Mouse (Mus musculus) kidney, adult 2 months (tissue): ENCODE measurements around the gene Zbtb8os. TPM values are rescaled to one million over a fixed set of nuclear protein-coding genes. Genes with fewer than 3 reads are reported as not detected.

Source experiments
- DNase-seq: peaks from one replicate; pipeline ENCODE4 v3.0.0; 2021
- H3K27ac ChIP-seq: fragments of 200-500 bp; 2 replicates; pipeline ENCODE4 v1.5.1; 2012; ENCODE audit warnings: low read depth, low read length, control low read depth, inconsistent platforms; ENCODE audit not compliant: insufficient read depth
- H3K27me3 ChIP-seq: fragments of 200-500 bp; replicated peaks from 2 replicates; pipeline ENCODE4 v1.6.1; 2012; ENCODE audit warnings: mild to moderate bottlenecking, moderate library complexity, low read length, inconsistent platforms; ENCODE audit not compliant: control insufficient read depth, insufficient read depth
- H3K36me3 ChIP-seq: fragments of 200-500 bp; 2 replicates; pipeline ENCODE4 v1.6.1; 2012; ENCODE audit warnings: mild to moderate bottlenecking, moderate library complexity, low read length, inconsistent platforms; ENCODE audit not compliant: control insufficient read depth, insufficient read depth
- H3K4me1 ChIP-seq: fragments of 200-500 bp; 2 replicates; pipeline ENCODE4 v1.6.1; 2011; ENCODE audit warnings: low read length; ENCODE audit not compliant: control insufficient read depth, insufficient read depth
- H3K4me3 ChIP-seq: fragments of 200-500 bp; 2 replicates; pipeline ENCODE4 v1.5.1; 2011; ENCODE audit warnings: mild to moderate bottlenecking, low read depth, low read length, control low read depth; ENCODE audit not compliant: insufficient read depth
- CTCF ChIP-seq: fragments of 200-500 bp; conservative IDR thresholded peaks from 2 replicates; pipeline ENCODE4 v1.5.1; 2011; ENCODE audit warnings: low read depth, mild to moderate bottlenecking, control low read depth, low read length, moderate library complexity, mixed read lengths; ENCODE audit not compliant: insufficient read depth, insufficient read length
- POLR2A ChIP-seq: fragments of 200-500 bp; IDR thresholded peaks from one replicate; pipeline ENCODE4 v1.6.1; 2011; ENCODE audit warnings: low read depth, low read length, control low read depth
- WGBS: fragments of 180-500 bp; shearing (Covaris S2); methylation state at CpG from one replicate; pipeline ENCODE4 v1.1.7; 2018; 5-methylcytosine and 5-hydroxymethylcytosine counted together
- polyA plus RNA-seq: library from polyadenylated mRNA; depleted of rRNA; stranded (reverse); fragments of >200 nt; gene quantifications from 2 replicates; pipeline ENCODE4 v1.2.3, GENCODE M21; 2012; rRNA removed

Gene Zbtb8os
- polyA plus RNA-seq, result 21.6 and 32.1 TPM in 2 replicates

DNA sequence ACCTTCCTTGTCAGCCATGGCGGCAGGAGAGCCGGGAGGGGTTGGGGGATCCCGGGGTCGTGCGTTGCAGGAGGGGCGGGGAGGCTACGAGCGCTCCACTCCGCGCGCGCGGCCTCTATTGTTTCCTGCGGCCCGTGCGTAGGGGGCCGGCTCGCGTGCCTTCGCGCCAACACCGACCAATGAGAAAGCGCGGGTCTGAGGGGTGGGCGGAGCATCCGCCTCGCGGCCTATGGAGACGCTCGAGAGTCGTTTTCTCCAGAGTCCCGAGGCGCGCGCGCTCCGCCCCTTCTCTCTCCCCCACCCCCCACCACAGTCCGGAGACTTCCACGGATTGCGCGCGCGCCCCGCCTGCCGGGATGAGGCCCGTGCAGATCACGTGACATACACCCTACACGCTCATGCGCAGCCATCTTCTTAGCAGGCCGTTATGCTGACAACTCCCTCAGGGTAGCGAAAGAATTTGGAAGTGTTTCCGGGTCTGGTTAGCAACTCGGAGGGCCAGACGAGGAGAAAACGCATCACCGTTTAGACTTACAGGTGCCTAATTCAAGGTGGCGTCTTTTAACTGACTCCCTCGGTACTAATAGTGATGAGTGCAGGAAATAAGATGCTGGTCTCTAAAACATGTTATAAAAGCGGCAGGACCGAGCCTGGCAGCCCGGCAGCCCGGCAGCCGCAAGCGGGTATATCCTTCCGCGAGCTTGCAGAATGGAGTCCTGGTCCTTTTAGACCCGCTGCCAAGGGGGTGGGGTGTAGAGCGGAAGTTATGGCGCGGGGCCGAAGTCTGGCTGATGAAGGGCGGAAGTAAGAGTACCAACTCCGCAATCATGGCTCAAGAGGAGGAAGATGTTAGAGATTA is at the start of gene Zbtb8os, which contains the start of gene Rbbp4:
Gene Zbtb8os (plus strand): TSS at position 480 of the 859 bp plus-strand sequence.
Gene Rbbp4 (minus strand): TSS at position 155 of the 859 bp plus-strand sequence.
- WGBS, result under 1% methylated on average over 73 of the region's 73 CpGs
- peak; percentile 99 for DNase-seq
- H3K36me3 ChIP-seq, result no peaks in the 10 kb centered on the region; the same call in 1 of the 2 replicates

GRCm38 (mm10) chr4:129286001-129286682 is 49.4 kb upstream of the Zbtb8os start:
- H3K4me3 ChIP-seq, result no peak overlapping the region
- no peak overlapping the region for H3K27ac ChIP-seq
- H3K36me3 ChIP-seq, result no peaks in the 10 kb centered on the region
- H3K4me1 ChIP-seq, result no peaks in the 10 kb centered on the region; the same call in 1 of the 2 replicates
- DNase-seq, result no peak
- WGBS, result 40% methylated on average over 5 of the region's 5 CpGs
- no peaks in the 10 kb centered on the region for H3K27me3 ChIP-seq
- TF ChIP-seq POLR2A (no peak), CTCF (no peak)

More for the DNA sequence above, at the start of gene Zbtb8os, which contains the start of gene Rbbp4:
- Histone ChIP-seq H3K27me3 (no peaks in the 10 kb centered on the region), H3K27ac (peak within 1 kb of the TSS; percentile 99), H3K4me1 (peaks cover 13% of the 10 kb centered on the region; the same call in 1 of the 2 replicates), H3K4me3 (peak within 1 kb of the TSS; percentile 93)
- TF ChIP-seq CTCF (no peak), POLR2A (peak; percentile 50)

- no peaks in the 10 kb centered on the region for H3K27me3 ChIP-seq
- peak overlapping the region; percentile 41 for H3K4me3 ChIP-seq
- H3K36me3 ChIP-seq, result no peaks in the 10 kb centered on the region
- H3K4me1 ChIP-seq, result no peaks in the 10 kb centered on the region; the same call in 1 of the 2 replicates
- 3% methylated on average over 28 of the region's 28 CpGs for WGBS
- H3K27ac ChIP-seq, result no peak overlapping the region
- no peak for TF ChIP-seq CTCF
- no peak for TF ChIP-seq POLR2A
- DNase-seq, result no peak
Measured at GRCm38 (mm10) chr4:129286683-129287471, 48.6 kb upstream of the Zbtb8os start.

- no peaks in the 10 kb centered on the region; the same call in 1 of the 2 replicates for H3K4me1 ChIP-seq
- H3K4me3 ChIP-seq, result peak within 1 kb of the TSS; percentile 41
- WGBS, result 2% methylated on average over 52 of the region's 53 CpGs
- H3K27me3 ChIP-seq, result no peaks in the 10 kb centered on the region
- TF ChIP-seq CTCF (no peak), POLR2A (no peak)
- no peaks in the 10 kb centered on the region for H3K36me3 ChIP-seq
- no peak for DNase-seq
- H3K27ac ChIP-seq, result no peak within 1 kb of the TSS
Measured at GRCm38 (mm10) chr4:129287472-129287981, 48.0 kb upstream of the Zbtb8os start, which contains the start of gene Sync. Gene Sync, plus strand, starts transcription at chr4:129287617.

DNA sequence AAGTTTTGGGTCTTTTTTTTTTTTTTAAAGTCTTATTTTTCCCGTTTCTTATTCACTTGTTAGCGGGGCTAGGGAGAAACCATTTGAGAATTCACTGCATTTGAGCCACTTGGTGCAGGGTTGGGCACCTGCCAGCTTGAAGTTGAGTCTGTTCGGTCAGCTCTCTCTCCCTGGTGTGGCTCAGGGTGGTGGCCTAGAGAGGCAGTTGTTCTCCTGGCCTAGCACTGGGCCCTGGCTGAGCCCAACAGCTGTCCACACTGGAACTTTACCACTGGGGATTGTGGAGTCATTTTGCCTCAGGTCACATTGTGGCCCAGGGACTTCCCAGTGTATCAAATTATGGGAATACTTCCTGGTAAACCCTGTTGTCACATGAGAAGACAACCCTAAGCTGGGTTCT is 47.4 kb upstream of the Zbtb8os start:
- Histone ChIP-seq H3K27me3 (no peaks in the 10 kb centered on the region), H3K4me3 (no peak overlapping the region), H3K4me1 (no peaks in the 10 kb centered on the region; the same call in 1 of the 2 replicates), H3K27ac (no peak overlapping the region), H3K36me3 (no peaks in the 10 kb centered on the region)
- TF ChIP-seq CTCF, result no peak
- TF ChIP-seq POLR2A, result no peak
- WGBS, result 38% methylated on average over 3 of the region's 3 CpGs
- no peak for DNase-seq

DNA sequence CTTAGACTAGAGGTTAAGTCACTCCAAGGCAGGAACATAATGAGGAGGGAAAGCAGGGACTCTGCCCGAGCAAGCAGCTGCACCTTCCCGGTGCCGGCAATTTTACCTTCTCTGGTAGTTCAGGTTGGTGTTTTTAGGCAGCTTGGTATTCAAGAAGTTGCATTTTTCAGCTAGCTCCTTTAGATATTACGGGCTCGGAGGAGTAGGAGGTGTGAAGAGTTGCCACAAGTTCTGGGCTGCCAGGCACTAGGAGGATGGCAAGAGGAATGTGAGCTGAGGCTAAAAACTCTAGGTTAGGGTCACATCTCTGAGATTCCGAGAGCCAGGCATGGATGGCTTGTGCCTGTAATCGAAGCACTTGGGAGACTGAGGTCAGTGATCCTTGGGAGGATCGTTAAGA is 45.8 kb upstream of the Zbtb8os start:
- Histone ChIP-seq H3K4me3 (no peak overlapping the region), H3K27ac (no peak overlapping the region), H3K36me3 (no peaks in the 10 kb centered on the region), H3K27me3 (no peaks in the 10 kb centered on the region), H3K4me1 (no peaks in the 10 kb centered on the region; the same call in 1 of the 2 replicates)
- no peak for DNase-seq
- TF ChIP-seq POLR2A (no peak), CTCF (no peak)
- WGBS, result 85% methylated on average over 8 of the region's 8 CpGs
